8 mouse cellular contexts compared by ENCODE assay signal in the genomic region with DNA sequence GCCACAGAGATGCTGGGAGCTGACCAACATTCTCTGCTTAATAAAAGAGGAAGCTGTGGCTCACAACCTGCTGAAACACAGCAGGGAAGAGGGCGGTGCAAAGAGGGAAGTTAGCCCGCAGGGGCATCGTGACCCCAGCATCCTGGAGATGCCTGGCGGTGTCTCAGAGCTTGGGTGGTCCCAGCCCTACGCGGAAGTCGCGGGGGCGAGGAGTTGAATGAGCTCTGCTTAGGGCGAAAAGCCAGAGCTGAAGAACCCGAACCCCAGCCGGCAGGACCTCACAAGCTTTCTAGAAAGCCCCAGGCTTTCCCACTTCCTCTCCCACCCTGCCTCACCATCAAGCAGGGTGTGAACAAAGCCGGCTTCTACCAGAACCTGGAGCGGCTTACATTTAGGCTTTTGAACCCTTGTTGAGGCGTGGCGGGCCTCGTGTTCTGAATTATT. TPM values are rescaled to one million over a fixed set of nuclear protein-coding genes. Genes with fewer than 3 reads are reported as not detected.
A peak's percentile ranks its signal among the peaks of the same experiment; 100 is the strongest.
DNase-seq lines count a peak whose midpoint lies in the region; ATAC-seq lines count a peak whose summit lies in the region.

No protein-coding gene starts in this region.

- no peak for ATAC-seq in hindbrain, embryonic 14.5 days (ENCODE audit: low FRiP score)
- no peak for ATAC-seq in heart, embryonic 11.5 days (replicated peaks; ENCODE audit: insufficient number of reproducible peaks, low FRiP score, low TSS enrichment)
- ATAC-seq in limb, embryonic 11.5 days (ENCODE audit: insufficient number of reproducible peaks, low FRiP score, low TSS enrichment, low read depth): 0 out of 2 replicates have a peak, but pooled peaks have one; percentile 12
- no peak for ATAC-seq in midbrain, embryonic 12.5 days (ENCODE audit: low FRiP score, low read depth)

- H3K4me3 ChIP-seq in hindbrain, embryonic 10.5 days: peak overlapping the region; percentile 18
- H3K4me3 ChIP-seq in hindbrain, embryonic 14.5 days (replicated peaks; ENCODE audit: low read length): no peak overlapping the region
- peak overlapping the region; percentile 44 for H3K4me3 ChIP-seq in brown adipose tissue, adult 24 weeks (ENCODE audit: insufficient read depth, low read depth, low read length)
- H3K4me3 ChIP-seq in heart, embryonic 11.5 days (ENCODE audit: low read depth, low read length): no peak overlapping the region
- peak overlapping the region; percentile 6; the same call in 1 of the 2 replicates for H3K4me3 ChIP-seq in limb, embryonic 11.5 days (ENCODE audit: low read depth, low read length)
- no peak overlapping the region for H3K4me3 ChIP-seq in midbrain, embryonic 12.5 days

- H3K4me2 ChIP-seq in hindbrain, embryonic 14.5 days (replicated peaks): no peak overlapping the region
- H3K4me2 ChIP-seq in heart, embryonic 11.5 days: peak overlapping the region; percentile 53
- H3K4me2 ChIP-seq in limb, embryonic 11.5 days (ENCODE audit: low read depth, severe bottlenecking): peak overlapping the region; percentile 36
- peak overlapping the region; percentile 21; the same call in 1 of the 2 replicates for H3K4me2 ChIP-seq in midbrain, embryonic 12.5 days (replicated peaks)

- H3K9me3 ChIP-seq in hindbrain, embryonic 10.5 days: no peaks in the 10 kb centered on the region
- H3K9me3 ChIP-seq in hindbrain, embryonic 14.5 days (ENCODE audit: control insufficient read depth, low read length): no peaks in the 10 kb centered on the region
- H3K9me3 ChIP-seq in heart, embryonic 11.5 days (replicated peaks; ENCODE audit: control insufficient read depth, low read length): no peaks in the 10 kb centered on the region
- H3K9me3 ChIP-seq in limb, embryonic 11.5 days (ENCODE audit: control insufficient read depth, low read length): no peaks in the 10 kb centered on the region
- no peaks in the 10 kb centered on the region for H3K9me3 ChIP-seq in midbrain, embryonic 12.5 days

- no peaks in the 10 kb centered on the region for H3K27me3 ChIP-seq in hindbrain, embryonic 10.5 days (ENCODE audit: insufficient read depth, poor library complexity, severe bottlenecking)
- no peaks in the 10 kb centered on the region for H3K27me3 ChIP-seq in hindbrain, embryonic 14.5 days (ENCODE audit: control insufficient read depth, insufficient read depth, low read length)
- no peaks in the 10 kb centered on the region for H3K27me3 ChIP-seq in heart, embryonic 11.5 days (ENCODE audit: control insufficient read depth, insufficient read depth, low read length)
- H3K27me3 ChIP-seq in limb, embryonic 11.5 days (ENCODE audit: control insufficient read depth, insufficient read depth, low read length): no peaks in the 10 kb centered on the region
- peaks cover 12% of the 10 kb centered on the region; the same call in 1 of the 2 replicates for H3K27me3 ChIP-seq in midbrain, embryonic 12.5 days

- intact Hi-C loops in gastrocnemius, postnatal 36 days (cut with DNase I): no loop called here

- H3K4me1 ChIP-seq in hindbrain, embryonic 10.5 days (replicated peaks): peaks cover 34% of the 10 kb centered on the region
- peaks cover 10% of the 10 kb centered on the region for H3K4me1 ChIP-seq in hindbrain, embryonic 14.5 days (replicated peaks; ENCODE audit: control insufficient read depth, insufficient read depth, low read length)
- H3K4me1 ChIP-seq in brown adipose tissue, adult 24 weeks (ENCODE audit: control insufficient read depth, insufficient read depth, insufficient read length, low read length): peaks cover 15% of the 10 kb centered on the region
- peaks cover 8% of the 10 kb centered on the region; the same call in 1 of the 2 replicates for H3K4me1 ChIP-seq in heart, embryonic 11.5 days (ENCODE audit: control insufficient read depth, insufficient read depth, low read length)
- H3K4me1 ChIP-seq in limb, embryonic 11.5 days (ENCODE audit: control insufficient read depth, insufficient read depth, low read length): peaks cover 9% of the 10 kb centered on the region
- H3K4me1 ChIP-seq in midbrain, embryonic 12.5 days: peaks cover 21% of the 10 kb centered on the region

- peak; percentile 74 for DNase-seq in hindbrain, embryonic 10.5 days (ENCODE audit: low spot score)
- no peak for DNase-seq in hindbrain, embryonic 14.5 days (ENCODE audit: low spot score)
- peak; percentile 82 for DNase-seq in limb, embryonic 11.5 days (ENCODE audit: low spot score)
- peak; percentile 66 to 80 for DNase-seq in thymus, adult 18-20 months
- no peak for DNase-seq in gastrocnemius, postnatal 36 days

- no peak overlapping the region for H3K9ac ChIP-seq in hindbrain, embryonic 14.5 days
- peak overlapping the region; percentile 6; the same call in 1 of the 2 replicates for H3K9ac ChIP-seq in heart, embryonic 11.5 days (ENCODE audit: low read depth, low read length)
- peak overlapping the region; percentile 47 for H3K9ac ChIP-seq in limb, embryonic 11.5 days (ENCODE audit: low read length)
- no peak overlapping the region; the same call in 1 of the 2 replicates for H3K9ac ChIP-seq in midbrain, embryonic 12.5 days (replicated peaks)

- peaks cover 7% of the 10 kb centered on the region for H3K36me3 ChIP-seq in hindbrain, embryonic 10.5 days
- no peaks in the 10 kb centered on the region for H3K36me3 ChIP-seq in hindbrain, embryonic 14.5 days (replicated peaks; ENCODE audit: control insufficient read depth, insufficient read depth)
- H3K36me3 ChIP-seq in heart, embryonic 11.5 days (ENCODE audit: control insufficient read depth, insufficient read depth, low read length): no peaks in the 10 kb centered on the region
- H3K36me3 ChIP-seq in limb, embryonic 11.5 days (ENCODE audit: control insufficient read depth, insufficient read depth, low read length): no peaks in the 10 kb centered on the region
- H3K36me3 ChIP-seq in midbrain, embryonic 12.5 days: no peaks in the 10 kb centered on the region

- peak overlapping the region; percentile 42; the same call in 1 of the 2 replicates for H3K27ac ChIP-seq in hindbrain, embryonic 10.5 days
- no peak overlapping the region for H3K27ac ChIP-seq in hindbrain, embryonic 14.5 days
- peak overlapping the region; percentile 53 for H3K27ac ChIP-seq in brown adipose tissue, adult 24 weeks (replicated peaks; ENCODE audit: low read depth, low read length)
- peak overlapping the region; percentile 37; the same call in 1 of the 2 replicates for H3K27ac ChIP-seq in heart, embryonic 11.5 days (ENCODE audit: low read depth, low read length)
- H3K27ac ChIP-seq in limb, embryonic 11.5 days (replicated peaks; ENCODE audit: low read depth, low read length): peak overlapping the region; percentile 81
- no peak overlapping the region for H3K27ac ChIP-seq in midbrain, embryonic 12.5 days (replicated peaks)

- WGBS in hindbrain, embryonic 10.5 days: 3% methylated on average over 17 of the region's 17 CpGs
- 5% methylated on average over 17 of the region's 17 CpGs for WGBS in hindbrain, embryonic 14.5 days
- 5% methylated on average over 17 of the region's 17 CpGs for WGBS in heart, embryonic 11.5 days (ENCODE audit: insufficient replicate concordance)
- 2% methylated on average over 17 of the region's 17 CpGs for WGBS in limb, embryonic 11.5 days
- 4% methylated on average over 17 of the region's 17 CpGs for WGBS in midbrain, embryonic 12.5 days

RNA-seq across cellular contexts. Expression of gene Rmnd5b, which starts 2.3 kb away (rescaled TPM):
- polyA plus RNA-seq in hindbrain, embryonic 10.5 days (2016; fragmentation: Nextera tagmentation; extraction: Ambion mirVana): 38.9 and 45.6 TPM in 2 replicates
- polyA plus RNA-seq in hindbrain, embryonic 14.5 days (2014; fragmentation: Nextera tagmentation; extraction: Ambion mirVana): 77.7 and 78.4 TPM in 2 replicates
- polyA plus RNA-seq in brown adipose tissue, adult 24 weeks (2012; ENCODE audit: insufficient read depth, insufficient read length, missing spikeins): 11.1 and 11.6 TPM in 2 replicates
- polyA plus RNA-seq in heart, embryonic 11.5 days (2014; fragmentation: Nextera tagmentation; extraction: Ambion mirVana): 29.7 and 32.2 TPM in 2 replicates
- 38.1 and 40.8 TPM in 2 replicates for polyA plus RNA-seq in limb, embryonic 11.5 days (2014; fragmentation: Nextera tagmentation; extraction: Ambion mirVana)
- 44.3 and 46.8 TPM in 2 replicates for polyA plus RNA-seq in midbrain, embryonic 12.5 days (2016; fragmentation: Nextera tagmentation; extraction: Ambion mirVana)
- 10 to 100 TPM in 1 of 2 experiments, 1 to 10 TPM in 1; 8.5 to 12.1 TPM for total RNA-seq in gastrocnemius, postnatal 36 days (2021)

RNA-seq across cellular contexts. Expression of gene N4bp3, which starts 12.6 kb away (rescaled TPM):
- 18.3 and 19.5 TPM in 2 replicates for polyA plus RNA-seq in hindbrain, embryonic 10.5 days (2016; fragmentation: Nextera tagmentation; extraction: Ambion mirVana)
- 19.9 and 22.4 TPM in 2 replicates for polyA plus RNA-seq in hindbrain, embryonic 14.5 days (2014; fragmentation: Nextera tagmentation; extraction: Ambion mirVana)
- 2.0 and 4.8 TPM in 2 replicates for polyA plus RNA-seq in brown adipose tissue, adult 24 weeks (2012; ENCODE audit: insufficient read depth, insufficient read length, missing spikeins)
- 4.2 and 6.4 TPM in 2 replicates for polyA plus RNA-seq in heart, embryonic 11.5 days (2014; fragmentation: Nextera tagmentation; extraction: Ambion mirVana)
- 14.3 and 18.2 TPM in 2 replicates for polyA plus RNA-seq in limb, embryonic 11.5 days (2014; fragmentation: Nextera tagmentation; extraction: Ambion mirVana)
- 10.7 and 11.8 TPM in 2 replicates for polyA plus RNA-seq in midbrain, embryonic 12.5 days (2016; fragmentation: Nextera tagmentation; extraction: Ambion mirVana)
- 1 to 10 TPM; 3.3 to 6.0 TPM for total RNA-seq in gastrocnemius, postnatal 36 days (2021)

RNA-seq across cellular contexts. Expression of gene D930048N14Rik, which starts 12.8 kb away (rescaled TPM):
- 0.82 and 1.3 TPM in 2 replicates for polyA plus RNA-seq in hindbrain, embryonic 10.5 days (2016; fragmentation: Nextera tagmentation; extraction: Ambion mirVana)
- polyA plus RNA-seq in hindbrain, embryonic 14.5 days (2014; fragmentation: Nextera tagmentation; extraction: Ambion mirVana): 1.1 and 1.2 TPM in 2 replicates
- 0.46 and 0.52 TPM in 2 replicates for polyA plus RNA-seq in brown adipose tissue, adult 24 weeks (2012; ENCODE audit: insufficient read depth, insufficient read length, missing spikeins)
- polyA plus RNA-seq in heart, embryonic 11.5 days (2014; fragmentation: Nextera tagmentation; extraction: Ambion mirVana): 0.59 and 0.97 TPM in 2 replicates
- 2.4 and 2.5 TPM in 2 replicates for polyA plus RNA-seq in limb, embryonic 11.5 days (2014; fragmentation: Nextera tagmentation; extraction: Ambion mirVana)
- polyA plus RNA-seq in midbrain, embryonic 12.5 days (2016; fragmentation: Nextera tagmentation; extraction: Ambion mirVana): 0.51 TPM in 2 replicates
- total RNA-seq in gastrocnemius, postnatal 36 days (2021): under 1 TPM; 0.18 to 0.30 TPM

RNA-seq across cellular contexts. Expression of gene Nhp2, which starts 18.5 kb away (rescaled TPM):
- polyA plus RNA-seq in hindbrain, embryonic 10.5 days (2016; fragmentation: Nextera tagmentation; extraction: Ambion mirVana): 209 and 250 TPM in 2 replicates
- 103 and 118 TPM in 2 replicates for polyA plus RNA-seq in hindbrain, embryonic 14.5 days (2014; fragmentation: Nextera tagmentation; extraction: Ambion mirVana)
- 43.4 and 50.7 TPM in 2 replicates for polyA plus RNA-seq in brown adipose tissue, adult 24 weeks (2012; ENCODE audit: insufficient read depth, insufficient read length, missing spikeins)
- 114 and 131 TPM in 2 replicates for polyA plus RNA-seq in heart, embryonic 11.5 days (2014; fragmentation: Nextera tagmentation; extraction: Ambion mirVana)
- 180 and 181 TPM in 2 replicates for polyA plus RNA-seq in limb, embryonic 11.5 days (2014; fragmentation: Nextera tagmentation; extraction: Ambion mirVana)
- 118 and 128 TPM in 2 replicates for polyA plus RNA-seq in midbrain, embryonic 12.5 days (2016; fragmentation: Nextera tagmentation; extraction: Ambion mirVana)
- 10 to 100 TPM; 21.0 to 24.7 TPM for total RNA-seq in gastrocnemius, postnatal 36 days (2021)

RNA-seq across cellular contexts. Expression of gene Hnrnpab, which starts 31.3 kb away (rescaled TPM):
- polyA plus RNA-seq in hindbrain, embryonic 10.5 days (2016; fragmentation: Nextera tagmentation; extraction: Ambion mirVana): 607 and 630 TPM in 2 replicates
- polyA plus RNA-seq in hindbrain, embryonic 14.5 days (2014; fragmentation: Nextera tagmentation; extraction: Ambion mirVana): 399 and 421 TPM in 2 replicates
- polyA plus RNA-seq in brown adipose tissue, adult 24 weeks (2012; ENCODE audit: insufficient read depth, insufficient read length, missing spikeins): 117 and 131 TPM in 2 replicates
- polyA plus RNA-seq in heart, embryonic 11.5 days (2014; fragmentation: Nextera tagmentation; extraction: Ambion mirVana): 362 and 384 TPM in 2 replicates
- polyA plus RNA-seq in limb, embryonic 11.5 days (2014; fragmentation: Nextera tagmentation; extraction: Ambion mirVana): 796 and 869 TPM in 2 replicates
- 771 and 878 TPM in 2 replicates for polyA plus RNA-seq in midbrain, embryonic 12.5 days (2016; fragmentation: Nextera tagmentation; extraction: Ambion mirVana)
- 100 to 1,000 TPM in 1 of 2 experiments, 10 to 100 TPM in 1; 93.4 to 103 TPM for total RNA-seq in gastrocnemius, postnatal 36 days (2021)

Comparison
In these comparisons a context has a peak if more than half of its experiments do, and no peak if none do; other contexts are left out.
1. DNase-seq: peak in hindbrain, embryonic 10.5 days (single experiment), limb, embryonic 11.5 days (single experiment) and thymus, adult 18-20 months (2 of 2); none in hindbrain, embryonic 14.5 days (single experiment) and gastrocnemius, postnatal 36 days (0 of 2).
2. H3K27ac ChIP-seq: peak in hindbrain, embryonic 10.5 days (single experiment), brown adipose tissue, adult 24 weeks (single experiment), heart, embryonic 11.5 days (single experiment) and limb, embryonic 11.5 days (single experiment); none in hindbrain, embryonic 14.5 days (single experiment) and midbrain, embryonic 12.5 days (single experiment).
3. H3K4me3 ChIP-seq: peak in hindbrain, embryonic 10.5 days (single experiment), brown adipose tissue, adult 24 weeks (single experiment) and limb, embryonic 11.5 days (single experiment); none in hindbrain, embryonic 14.5 days (single experiment), heart, embryonic 11.5 days (single experiment) and midbrain, embryonic 12.5 days (single experiment).
4. H3K9ac ChIP-seq: peak in heart, embryonic 11.5 days (single experiment) and limb, embryonic 11.5 days (single experiment); none in hindbrain, embryonic 14.5 days (single experiment) and midbrain, embryonic 12.5 days (single experiment).